Mouse (Mus musculus) midbrain, embryonic 16.5 days (tissue): ENCODE results near the gene Ly6g6e. TPM values are rescaled to one million over a fixed set of nuclear protein-coding genes. Genes with fewer than 3 reads are reported as not detected.

Experiments used
- polyA plus RNA-seq: library from polyadenylated mRNA; unstranded; fragments of >200 nt; fragmentation: Nextera tagmentation; extraction: Ambion mirVana; gene quantifications from 2 replicates; pipeline ENCODE4 v1.2.1, GENCODE M21; 2015

Gene Ly6g6e
- polyA plus RNA-seq, 1 experiment from 2014 or later = 0.31 TPM

Other genes with a start within 250 kb of the Ly6g6e start
- gene Stk19, start 240.0 kb upstream of the Ly6g6e start, polyA plus RNA-seq = 40.6 and 43.2 TPM in 2 replicates
- 73.1 and 73.2 TPM in 2 replicates for gene Dxo, start 239.9 kb upstream of the Ly6g6e start, polyA plus RNA-seq
- 62.1 and 62.4 TPM in 2 replicates for gene Skiv2l, start 226.7 kb upstream of the Ly6g6e start, polyA plus RNA-seq
- 79.8 and 86.5 TPM in 2 replicates for gene Nelfe, start 226.5 kb upstream of the Ly6g6e start, polyA plus RNA-seq
- gene Cfb, start 214.4 kb upstream of the Ly6g6e start, polyA plus RNA-seq = 0.51 and 1.4 TPM in 2 replicates
- gene Zbtb12, start 197.4 kb upstream of the Ly6g6e start, polyA plus RNA-seq = 12.4 and 13.1 TPM in 2 replicates
- gene Gm20547, start 194.9 kb upstream of the Ly6g6e start, polyA plus RNA-seq = 0.16 TPM in 1 of 2 replicates, not detected in the other
- 1.6 and 2.4 TPM in 2 replicates for gene C2, start 178.6 kb upstream of the Ly6g6e start, polyA plus RNA-seq
- 99.8 and 102 TPM in 2 replicates for gene Ehmt2, start 178.4 kb upstream of the Ly6g6e start, polyA plus RNA-seq
- 0.09 TPM in 1 of 2 replicates, not detected in the other for gene Slc44a4, start 162.4 kb upstream of the Ly6g6e start, polyA plus RNA-seq
- 38.6 and 42.3 TPM in 2 replicates for gene Neu1, start 145.6 kb upstream of the Ly6g6e start, polyA plus RNA-seq
- 0.24 TPM in 1 of 2 replicates, not detected in the other for gene Hspa1b, start 117.7 kb upstream of the Ly6g6e start, polyA plus RNA-seq
- gene Gm20481, start 107.0 kb upstream of the Ly6g6e start, polyA plus RNA-seq = not detected in 2 replicates
- gene Hspa1a, start 104.7 kb upstream of the Ly6g6e start, polyA plus RNA-seq = 13.4 and 19.3 TPM in 2 replicates
- 2.0 and 2.4 TPM in 2 replicates for gene Hspa1l, start 104.2 kb upstream of the Ly6g6e start, polyA plus RNA-seq
- gene Lsm2, start 95.0 kb upstream of the Ly6g6e start, polyA plus RNA-seq = 97.2 and 107 TPM in 2 replicates
- 54.8 and 56.5 TPM in 2 replicates for gene Vars, start 75.9 kb upstream of the Ly6g6e start, polyA plus RNA-seq
- gene Vwa7, start 60.3 kb upstream of the Ly6g6e start, polyA plus RNA-seq = 0.16 and 0.26 TPM in 2 replicates
- 0.71 and 1.1 TPM in 2 replicates for gene Sapcd1, start 48.9 kb upstream of the Ly6g6e start, polyA plus RNA-seq
- 1.9 and 2.4 TPM in 2 replicates for gene Msh5, start 30.2 kb upstream of the Ly6g6e start, polyA plus RNA-seq
- 51.2 and 54.7 TPM in 2 replicates for gene Clic1, start 26.9 kb upstream of the Ly6g6e start, polyA plus RNA-seq
- gene Ddah2, start 17.9 kb upstream of the Ly6g6e start, polyA plus RNA-seq = 312 and 341 TPM in 2 replicates
- gene Ly6g6c, start 11.5 kb upstream of the Ly6g6e start, polyA plus RNA-seq = 0.30 TPM in 1 of 2 replicates, not detected in the other
- gene Mpig6b, start 10.7 kb upstream of the Ly6g6e start, polyA plus RNA-seq = 0.12 and 0.15 TPM in 2 replicates
- 0.57 and 1.5 TPM in 2 replicates for gene Ly6g6d, start 1.2 kb downstream of the Ly6g6e start, polyA plus RNA-seq
- gene Ly6g6f, start 8.7 kb downstream of the Ly6g6e start, polyA plus RNA-seq = not detected in 2 replicates
- 105 and 107 TPM in 2 replicates for gene Abhd16a, start 12.4 kb downstream of the Ly6g6e start, polyA plus RNA-seq
- gene Ly6g5c, start 31.4 kb downstream of the Ly6g6e start, polyA plus RNA-seq = not detected in 2 replicates
- gene Ly6g5b, start 38.5 kb downstream of the Ly6g6e start, polyA plus RNA-seq = 1.5 TPM in 2 replicates
- gene Gpank1, start 44.6 kb downstream of the Ly6g6e start, polyA plus RNA-seq = 24.3 and 26.4 TPM in 2 replicates
- 315 and 331 TPM in 2 replicates for gene Csnk2b, start 45.2 kb downstream of the Ly6g6e start, polyA plus RNA-seq
- gene D17H6S53E, start 49.5 kb downstream of the Ly6g6e start, polyA plus RNA-seq = 7.8 and 8.7 TPM in 2 replicates
- gene Apom, start 55.1 kb downstream of the Ly6g6e start, polyA plus RNA-seq = 0.24 and 0.29 TPM in 2 replicates
- 70.5 and 75.7 TPM in 2 replicates for gene Bag6, start 58.3 kb downstream of the Ly6g6e start, polyA plus RNA-seq
- 148 and 167 TPM in 2 replicates for gene Prrc2a, start 88.0 kb downstream of the Ly6g6e start, polyA plus RNA-seq
- 6.2 and 6.9 TPM in 2 replicates for gene Aif1, start 99.2 kb downstream of the Ly6g6e start, polyA plus RNA-seq
- 4.7 and 5.9 TPM in 2 replicates for gene Lst1, start 111.5 kb downstream of the Ly6g6e start, polyA plus RNA-seq
- 0.48 and 0.62 TPM in 2 replicates for gene Ltb, start 117.5 kb downstream of the Ly6g6e start, polyA plus RNA-seq
- not detected in 2 replicates for gene Tnf, start 125.1 kb downstream of the Ly6g6e start, polyA plus RNA-seq
- gene Lta, start 128.4 kb downstream of the Ly6g6e start, polyA plus RNA-seq = 0.45 and 1.1 TPM in 2 replicates
- 0.38 and 0.57 TPM in 2 replicates for gene Gm16181, start 143.9 kb downstream of the Ly6g6e start, polyA plus RNA-seq
- 111 and 139 TPM in 2 replicates for gene Atp6v1g2, start 156.8 kb downstream of the Ly6g6e start, polyA plus RNA-seq
- gene Nfkbil1, start 158.9 kb downstream of the Ly6g6e start, polyA plus RNA-seq = 9.2 and 9.4 TPM in 2 replicates
- 339 and 357 TPM in 2 replicates for gene Ddx39b, start 164.8 kb downstream of the Ly6g6e start, polyA plus RNA-seq
- 82.5 and 109 TPM in 2 replicates for gene H2-D1, start 185.8 kb downstream of the Ly6g6e start, polyA plus RNA-seq
- gene H2-Q1, start 243.5 kb downstream of the Ly6g6e start, polyA plus RNA-seq = 0.38 and 0.52 TPM in 2 replicates